17 mouse cellular contexts compared by ENCODE assay signal in genomic region chr2:163404037-163404815, GRCm38 (mm10). TPM values are rescaled to one million over a fixed set of nuclear protein-coding genes. Genes with fewer than 3 reads are reported as not detected.
A peak's percentile ranks its signal among the peaks of the same experiment; 100 is the strongest.
DNase-seq lines count a peak whose midpoint lies in the region; ATAC-seq lines count a peak whose summit lies in the region.
"Had no signal": no experiment of that assay in that cellular context is flagged by ENCODE, and none has a peak within 500 bp of the region (broad histone marks: within the 10 kb centered on the region; RNA-seq: fewer than 3 reads in every experiment).

No protein-coding gene starts in this region.

- H3K9me3 ChIP-seq in forebrain, embryonic 11.5 days (ENCODE audit: control insufficient read depth, low read length), result no peaks in the 10 kb centered on the region
- no peaks in the 10 kb centered on the region for H3K9me3 ChIP-seq in forebrain, embryonic 13.5 days (replicated peaks)
- no peaks in the 10 kb centered on the region for H3K9me3 ChIP-seq in lung, embryonic 16.5 days (ENCODE audit: control insufficient read depth, low read length)
- H3K9me3 ChIP-seq: heart, embryonic 12.5 days; limb, embryonic 10.5 days had no signal

- H3K4me1 ChIP-seq in forebrain, embryonic 11.5 days (replicated peaks; ENCODE audit: control insufficient read depth, insufficient read depth, low read length), result no peaks in the 10 kb centered on the region
- H3K4me1 ChIP-seq in forebrain, embryonic 13.5 days, result no peaks in the 10 kb centered on the region
- H3K4me1 ChIP-seq in lung, embryonic 16.5 days (replicated peaks; ENCODE audit: control insufficient read depth, insufficient read depth, low read length), result peaks cover 8% of the 10 kb centered on the region
- H3K4me1 ChIP-seq: limb, embryonic 10.5 days had no signal

- H3K4me2 ChIP-seq in forebrain, embryonic 11.5 days (ENCODE audit: low read depth, low read length, severe bottlenecking), result no peak overlapping the region
- no peak overlapping the region for H3K4me2 ChIP-seq in forebrain, embryonic 13.5 days
- no peak overlapping the region for H3K4me2 ChIP-seq in lung, embryonic 16.5 days (ENCODE audit: low read depth, low read length)
- H3K4me2 ChIP-seq: heart, embryonic 12.5 days; midbrain, embryonic 11.5 days had no signal

- WGBS in forebrain, embryonic 11.5 days, result 89% methylated on average over 8 of the region's 8 CpGs
- WGBS in forebrain, embryonic 13.5 days, result 90% methylated on average over 8 of the region's 8 CpGs
- 46% methylated on average over 8 of the region's 8 CpGs for WGBS in lung, embryonic 16.5 days

- no peak overlapping the region for H3K27ac ChIP-seq in forebrain, embryonic 11.5 days (ENCODE audit: low read depth, low read length)
- H3K27ac ChIP-seq in forebrain, embryonic 13.5 days, result no peak overlapping the region
- 0 out of 2 replicates have a peak overlapping the region, but pooled peaks have one; percentile 12 for H3K27ac ChIP-seq in lung, embryonic 16.5 days (ENCODE audit: low read length)
- H3K27ac ChIP-seq: limb, embryonic 10.5 days had no signal

- no peaks in the 10 kb centered on the region for H3K27me3 ChIP-seq in forebrain, embryonic 11.5 days (ENCODE audit: control insufficient read depth, insufficient read depth, low read length)
- H3K27me3 ChIP-seq in forebrain, embryonic 13.5 days, result no peaks in the 10 kb centered on the region
- H3K27me3 ChIP-seq in lung, embryonic 16.5 days (ENCODE audit: control insufficient read depth, insufficient read depth, low read depth, low read length), result no peaks in the 10 kb centered on the region
- H3K27me3 ChIP-seq: heart, embryonic 12.5 days had no signal

- peaks cover under 1% of the 10 kb centered on the region; the same call in 1 of the 2 replicates for H3K36me3 ChIP-seq in forebrain, embryonic 11.5 days (ENCODE audit: control insufficient read depth, insufficient read depth, low read length)
- peaks cover 32% of the 10 kb centered on the region for H3K36me3 ChIP-seq in forebrain, embryonic 13.5 days (ENCODE audit: poor library complexity, severe bottlenecking)
- peaks cover 22% of the 10 kb centered on the region for H3K36me3 ChIP-seq in lung, embryonic 16.5 days (ENCODE audit: control insufficient read depth, insufficient read depth, low read length)

- no peak for ATAC-seq in forebrain, embryonic 11.5 days (replicated peaks; ENCODE audit: low FRiP score)
- ATAC-seq in forebrain, embryonic 13.5 days, result no peak
- ATAC-seq in lung, embryonic 16.5 days (ENCODE audit: low read depth), result 0 out of 2 replicates have a peak, but pooled peaks have one; percentile 30
- ATAC-seq: forebrain, postnatal 0 days had no signal

- peak; percentile 37 for DNase-seq in forebrain, embryonic 11.5 days (ENCODE audit: low spot score)
- DNase-seq in lung, postnatal 10 days, result no peak
- DNase-seq in kidney, postnatal 10 days, result peak; percentile 34
- peak; percentile 67 for DNase-seq in yolk sac, embryonic 10.5 days (ENCODE audit: low spot score)
- DNase-seq in layer of hippocampus, adult 18-20 months (ENCODE audit: low spot score in 2 of 2), result no peak
- no peak for DNase-seq in Muller cell, postnatal 12 days (ENCODE audit: inconsistent ontology term)
- DNase-seq: cerebellum, adult 11-12 months; forebrain, postnatal 0 days; gastrocnemius, postnatal 25 days; heart, postnatal 4 days; lung, postnatal 36 days; thymus, postnatal 36 days had no signal

- H3K4me3 ChIP-seq in forebrain, embryonic 11.5 days (ENCODE audit: low read depth, low read length), result no peak overlapping the region
- no peak overlapping the region for H3K4me3 ChIP-seq in forebrain, embryonic 13.5 days
- no peak overlapping the region for H3K4me3 ChIP-seq in lung, embryonic 16.5 days (ENCODE audit: low read length)
- H3K4me3 ChIP-seq: heart, embryonic 12.5 days; limb, embryonic 10.5 days had no signal

- no peak overlapping the region for H3K9ac ChIP-seq in forebrain, embryonic 11.5 days (ENCODE audit: low read length)
- no peak overlapping the region for H3K9ac ChIP-seq in forebrain, embryonic 13.5 days
- no peak overlapping the region for H3K9ac ChIP-seq in lung, embryonic 16.5 days (ENCODE audit: low read length)
- H3K9ac ChIP-seq: forebrain, postnatal 0 days; heart, embryonic 12.5 days had no signal

RNA-seq across cellular contexts. Expression of gene Jph2, which starts 6.4 kb away (rescaled TPM):
- 0.08 and 0.25 TPM in 2 replicates for polyA plus RNA-seq in forebrain, embryonic 11.5 days (2014; fragmentation: Nextera tagmentation; extraction: Ambion mirVana)
- polyA plus RNA-seq in forebrain, embryonic 13.5 days (2015; fragmentation: Nextera tagmentation; extraction: Ambion mirVana), result 0.12 and 0.18 TPM in 2 replicates
- polyA plus RNA-seq in lung, embryonic 16.5 days (2015; fragmentation: Nextera tagmentation; extraction: Ambion mirVana), result 4.4 and 4.8 TPM in 2 replicates
- total RNA-seq in layer of hippocampus, adult 18-20 months (2021), result under 1 TPM; 0.25 to 0.27 TPM

RNA-seq across cellular contexts. Expression of gene Oser1, which starts 20.3 kb away (rescaled TPM):
- polyA plus RNA-seq in forebrain, embryonic 11.5 days (2014; fragmentation: Nextera tagmentation; extraction: Ambion mirVana), result 80.7 and 85.5 TPM in 2 replicates
- polyA plus RNA-seq in forebrain, embryonic 13.5 days (2015; fragmentation: Nextera tagmentation; extraction: Ambion mirVana), result 80.1 and 83.3 TPM in 2 replicates
- polyA plus RNA-seq in lung, embryonic 16.5 days (2015; fragmentation: Nextera tagmentation; extraction: Ambion mirVana), result 83.2 and 89.9 TPM in 2 replicates
- total RNA-seq in layer of hippocampus, adult 18-20 months (2021), result 10 to 100 TPM; 20.2 to 21.4 TPM

RNA-seq across cellular contexts. Expression of gene Gdap1l1, which starts 34.0 kb away (rescaled TPM):
- 28.8 and 31.1 TPM in 2 replicates for polyA plus RNA-seq in forebrain, embryonic 11.5 days (2014; fragmentation: Nextera tagmentation; extraction: Ambion mirVana)
- polyA plus RNA-seq in forebrain, embryonic 13.5 days (2015; fragmentation: Nextera tagmentation; extraction: Ambion mirVana), result 79.5 and 82.0 TPM in 2 replicates
- polyA plus RNA-seq in lung, embryonic 16.5 days (2015; fragmentation: Nextera tagmentation; extraction: Ambion mirVana), result 0.89 and 0.92 TPM in 2 replicates
- total RNA-seq in layer of hippocampus, adult 18-20 months (2021), result 10 to 100 TPM; 68.2 to 78.1 TPM
- total RNA-seq: gastrocnemius, postnatal 25 days; heart, postnatal 4 days had no signal

Comparison
In these comparisons a context has a peak if more than half of its experiments do, and no peak if none do; other contexts are left out.
1. DNase-seq: peak in forebrain, embryonic 11.5 days (single experiment), kidney, postnatal 10 days (single experiment) and yolk sac, embryonic 10.5 days (single experiment); none in lung, postnatal 10 days (single experiment), layer of hippocampus, adult 18-20 months (0 of 2) and Muller cell, postnatal 12 days (single experiment).
2. RNA of gene Gdap1l1, which starts 34.0 kb away (polyA plus RNA-seq): 79.5 to 82.0 TPM in forebrain, embryonic 13.5 days and 28.8 to 31.1 TPM in forebrain, embryonic 11.5 days; 0.89 to 0.92 TPM in lung, embryonic 16.5 days; every median in the first group is over 10 times any median in the second.